Mouse (Mus musculus): ENCODE measurements around the gene Zgpat. TPM values are rescaled to one million over a fixed set of nuclear protein-coding genes. Genes with fewer than 3 reads are reported as not detected.

The Zgpat gene
- polyA plus RNA-seq (2015; fragmentation: Nextera tagmentation; extraction: Ambion mirVana) = 48.8 and 50.5 TPM in 2 replicates

DNA sequence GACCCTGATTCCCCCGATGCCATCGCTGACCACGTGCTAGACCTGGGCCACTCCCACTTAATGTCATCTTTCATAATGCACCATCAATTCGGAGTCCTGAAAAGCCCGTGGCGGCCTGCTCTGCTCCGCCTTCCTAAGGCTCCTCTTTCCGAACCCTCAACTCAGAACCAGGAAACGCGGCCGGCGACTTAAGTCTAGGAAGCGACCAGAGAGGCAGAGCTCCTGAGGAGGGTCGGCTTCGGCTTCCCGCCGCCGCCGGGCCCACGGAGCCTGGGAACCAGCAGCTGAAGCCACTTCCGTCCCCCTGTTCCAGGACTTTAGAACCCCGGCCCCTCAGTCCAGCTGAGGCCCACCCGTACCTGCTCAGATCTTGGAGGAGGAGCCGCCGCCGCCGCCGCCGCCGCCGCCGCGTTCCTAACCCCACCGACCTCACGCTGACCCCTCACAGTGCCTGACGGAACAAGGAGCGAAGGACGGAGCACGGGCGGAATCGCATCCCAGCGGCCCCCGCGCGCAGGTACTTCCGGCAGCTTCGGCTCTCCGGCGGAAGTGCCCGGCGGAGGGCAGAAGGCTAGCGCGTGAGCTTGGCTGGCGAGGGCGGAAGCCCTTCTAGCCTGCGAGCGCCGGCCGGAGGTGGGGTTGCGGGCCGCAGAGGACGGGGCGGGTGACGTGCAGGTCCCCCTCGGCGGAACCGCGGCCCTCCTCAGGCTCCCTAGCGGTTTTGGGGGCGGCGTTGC lies at the start of gene Zgpat, which contains the start of gene Arfrp1:
Gene Zgpat, plus strand, starts transcription at position 69 of the 737 bp plus-strand sequence.
Gene Arfrp1, minus strand, starts transcription at position 545 of the 737 bp plus-strand sequence.
- Histone ChIP-seq H3K36me3 (ENCODE audit: insufficient read depth, low read length) (peaks cover 24% of the 10 kb centered on the region), H3K9me3 (ENCODE audit: low read length) (no peaks in the 10 kb centered on the region)

DNA sequence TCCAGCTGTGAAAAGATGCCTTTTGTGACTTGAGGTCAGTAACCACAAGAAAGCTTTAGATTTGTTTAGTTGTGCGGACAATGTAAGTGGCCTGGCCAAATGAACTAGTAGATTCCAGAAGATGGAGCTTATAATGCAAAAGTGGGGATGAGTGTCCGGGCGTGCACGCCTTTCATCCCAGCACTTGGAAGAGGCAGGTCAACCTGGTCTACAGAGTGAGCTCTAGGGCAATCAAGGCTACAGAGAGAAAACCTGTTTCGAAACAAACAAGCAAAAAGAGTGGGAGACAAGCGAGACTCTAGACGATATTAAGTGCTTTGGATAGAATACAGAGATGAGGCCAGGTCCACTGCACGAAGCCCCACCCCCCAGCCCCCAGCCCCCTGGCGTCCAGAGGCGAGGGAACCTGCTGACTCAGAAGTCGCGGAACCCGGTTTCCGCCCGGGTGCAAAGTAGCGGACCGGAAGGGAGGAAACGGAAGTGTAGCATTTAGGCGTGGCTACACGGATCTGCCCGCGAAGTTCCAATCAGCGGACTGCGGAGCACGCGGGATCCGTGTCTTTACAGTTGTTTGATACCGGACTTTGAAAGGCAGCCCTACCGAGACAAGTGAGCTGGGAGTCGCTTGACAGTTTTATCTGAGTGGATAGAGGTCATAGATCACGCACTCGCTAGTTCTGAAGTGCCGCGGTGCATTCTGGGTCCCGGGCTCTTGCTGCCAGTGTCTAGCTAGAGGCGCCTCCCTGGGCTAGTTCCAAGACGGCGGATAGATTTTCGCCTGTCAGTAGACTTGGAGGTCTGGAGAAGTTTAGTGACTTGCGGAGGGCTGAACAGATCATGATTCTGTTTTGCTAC lies 45.3 kb upstream of the Zgpat start, which contains the start of gene Rtel1:
Gene Rtel1, plus strand, starts transcription at position 492 of the 855 bp plus-strand sequence.
- ATAC-seq (ENCODE audit: low FRiP score, low TSS enrichment) = peak; percentile 90
- Histone ChIP-seq H3K36me3 (ENCODE audit: insufficient read depth, low read length) (peaks cover 17% of the 10 kb centered on the region), H3K27me3 (ENCODE audit: insufficient read depth, low read length) (peaks cover 8% of the 10 kb centered on the region), H3K4me1 (ENCODE audit: insufficient read depth, low read length) (peaks cover 9% of the 10 kb centered on the region), H3K4me2 (replicated peaks; ENCODE audit: low read depth, low read length) (peak within 1 kb of the TSS; percentile 80), H3K4me3 (ENCODE audit: low read length) (peak within 1 kb of the TSS; percentile 66), H3K9me3 (ENCODE audit: low read length) (no peaks in the 10 kb centered on the region), H3K27ac (ENCODE audit: low read length) (peak within 1 kb of the TSS; percentile 60), H3K9ac (replicated peaks; ENCODE audit: low read length) (peak within 1 kb of the TSS; percentile 68)
- WGBS = 7% methylated on average over 40 of the region's 40 CpGs

More for the DNA sequence above, at the start of gene Zgpat, which contains the start of gene Arfrp1:
- Histone ChIP-seq H3K4me1 (ENCODE audit: insufficient read depth, low read length) (peaks cover 33% of the 10 kb centered on the region), H3K4me2 (replicated peaks; ENCODE audit: low read depth, low read length) (peak within 1 kb of the TSS; percentile 91), H3K9ac (replicated peaks; ENCODE audit: low read length) (peak within 1 kb of the TSS; percentile 80), H3K27me3 (ENCODE audit: insufficient read depth, low read length) (no peaks in the 10 kb centered on the region), H3K4me3 (ENCODE audit: low read length) (peak within 1 kb of the TSS; percentile 64), H3K27ac (ENCODE audit: low read length) (peak within 1 kb of the TSS; percentile 94)
- WGBS = under 1% methylated on average over 71 of the region's 71 CpGs
- peak; percentile 93 for ATAC-seq (ENCODE audit: low FRiP score, low TSS enrichment)

DNA sequence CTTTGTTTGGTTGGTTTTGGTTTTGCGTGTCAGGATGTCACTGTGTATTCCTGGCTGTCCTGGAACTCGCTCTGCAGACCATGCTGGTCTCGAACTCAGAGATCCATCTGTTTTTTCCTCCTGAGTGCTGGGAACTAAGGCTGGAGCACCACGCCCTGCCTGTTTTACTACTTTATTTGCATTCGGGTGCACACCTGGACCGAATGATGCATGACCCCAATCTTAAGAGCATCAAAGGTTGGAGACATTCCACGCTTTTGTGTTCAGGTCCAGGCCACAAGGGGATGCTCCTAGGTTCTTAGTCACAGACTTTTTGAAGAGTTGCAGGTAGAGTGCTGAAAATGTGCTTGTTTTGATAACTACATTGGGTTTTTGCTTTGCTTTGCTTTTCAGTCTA lies 44.6 kb upstream of the Zgpat start:
- Histone ChIP-seq H3K9ac (replicated peaks; ENCODE audit: low read length) (peak overlapping the region; percentile 68), H3K4me3 (ENCODE audit: low read length) (peak overlapping the region; percentile 66), H3K4me2 (replicated peaks; ENCODE audit: low read depth, low read length) (peak overlapping the region; percentile 80), H3K27ac (ENCODE audit: low read length) (peak overlapping the region; percentile 60), H3K27me3 (ENCODE audit: insufficient read depth, low read length) (peaks cover 2% of the 10 kb centered on the region), H3K4me1 (ENCODE audit: insufficient read depth, low read length) (peaks cover 9% of the 10 kb centered on the region), H3K36me3 (ENCODE audit: insufficient read depth, low read length) (peaks cover 23% of the 10 kb centered on the region), H3K9me3 (ENCODE audit: low read length) (no peaks in the 10 kb centered on the region)
- 12% methylated on average over 7 of the region's 7 CpGs for WGBS
- 0 out of 2 replicates have a peak, but pooled peaks have one; percentile 5 for ATAC-seq (ENCODE audit: low FRiP score, low TSS enrichment)

DNA sequence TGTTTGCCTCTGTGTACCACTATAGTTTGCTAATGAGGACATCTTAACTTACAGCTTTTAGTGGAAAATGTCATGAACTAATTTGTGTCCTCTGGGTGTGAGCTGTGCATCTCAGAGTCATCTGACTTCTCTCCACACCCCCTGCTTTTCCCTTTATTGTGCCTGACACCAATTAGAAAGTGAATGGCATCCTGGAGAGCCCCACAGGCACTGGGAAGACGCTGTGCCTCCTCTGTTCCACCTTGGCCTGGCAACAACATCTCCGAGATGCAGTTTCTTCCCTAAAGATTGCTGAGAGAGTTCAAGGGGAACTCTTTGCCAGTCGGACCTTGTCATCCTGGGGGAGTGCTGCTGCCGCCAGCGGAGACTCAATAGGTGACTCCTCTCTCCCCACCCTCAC lies 42.6 kb upstream of the Zgpat start:
- ATAC-seq (ENCODE audit: low FRiP score, low TSS enrichment) = no peak
- H3K36me3 ChIP-seq (ENCODE audit: insufficient read depth, low read length) = peaks cover 33% of the 10 kb centered on the region
- WGBS = 71% methylated on average over 5 of the region's 5 CpGs

DNA sequence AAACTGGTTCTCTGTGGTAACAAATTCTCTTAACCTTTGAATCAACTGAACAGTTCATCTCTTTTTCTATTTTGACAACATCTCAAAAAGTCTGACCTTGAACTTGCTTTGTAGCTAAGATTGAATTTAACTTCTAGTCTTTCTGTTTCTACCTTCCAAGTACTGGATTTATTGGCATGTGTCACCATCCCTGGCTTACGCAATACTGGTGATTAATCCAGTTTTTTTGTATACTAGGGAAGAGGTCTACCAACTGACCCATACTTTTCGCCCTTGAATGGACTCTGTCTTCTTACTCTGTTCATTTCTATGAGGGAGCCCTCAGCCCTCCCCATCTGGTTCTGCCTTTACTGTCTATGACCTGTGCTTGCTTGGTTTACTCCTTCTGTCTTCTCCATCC lies 38.6 kb upstream of the Zgpat start:
- H3K36me3 ChIP-seq (ENCODE audit: insufficient read depth, low read length) = peaks cover 56% of the 10 kb centered on the region

More for the DNA sequence above, 42.6 kb upstream of the Zgpat start:
- Histone ChIP-seq H3K9me3 (ENCODE audit: low read length) (no peaks in the 10 kb centered on the region), H3K9ac (replicated peaks; ENCODE audit: low read length) (no peak overlapping the region), H3K4me3 (ENCODE audit: low read length) (no peak overlapping the region), H3K4me1 (ENCODE audit: insufficient read depth, low read length) (peaks cover 9% of the 10 kb centered on the region), H3K27me3 (ENCODE audit: insufficient read depth, low read length) (no peaks in the 10 kb centered on the region), H3K27ac (ENCODE audit: low read length) (no peak overlapping the region), H3K4me2 (replicated peaks; ENCODE audit: low read depth, low read length) (no peak overlapping the region)

DNA sequence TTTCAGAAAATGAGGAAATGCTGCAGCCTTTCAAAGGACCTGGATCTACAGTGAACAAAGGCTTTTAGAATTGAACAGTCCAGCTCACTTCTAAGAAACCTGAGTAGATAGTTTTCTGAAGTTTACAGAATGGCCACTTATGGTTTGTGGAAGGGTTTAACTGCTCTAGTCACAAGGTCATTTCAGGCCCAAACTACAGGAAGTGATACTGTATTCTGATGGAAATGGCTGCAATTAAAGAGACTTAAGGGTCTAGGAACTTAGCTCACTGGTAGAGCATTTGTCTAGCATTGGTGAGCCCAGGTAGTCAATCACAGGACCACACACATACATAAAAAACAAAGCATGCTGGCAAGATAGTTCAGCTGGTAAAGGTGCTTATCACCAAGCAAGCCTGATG lies 32.2 kb upstream of the Zgpat start:
- ATAC-seq (ENCODE audit: low FRiP score, low TSS enrichment) = no peak
- Histone ChIP-seq H3K9ac (replicated peaks; ENCODE audit: low read length) (no peak overlapping the region), H3K27me3 (ENCODE audit: insufficient read depth, low read length) (no peaks in the 10 kb centered on the region), H3K4me2 (replicated peaks; ENCODE audit: low read depth, low read length) (no peak overlapping the region), H3K9me3 (ENCODE audit: low read length) (no peaks in the 10 kb centered on the region), H3K4me3 (ENCODE audit: low read length) (no peak overlapping the region), H3K36me3 (ENCODE audit: insufficient read depth, low read length) (peaks cover 56% of the 10 kb centered on the region), H3K27ac (ENCODE audit: low read length) (no peak overlapping the region), H3K4me1 (ENCODE audit: insufficient read depth, low read length) (no peaks in the 10 kb centered on the region)

More for the DNA sequence above, 38.6 kb upstream of the Zgpat start:
- no peak overlapping the region for H3K9ac ChIP-seq (replicated peaks; ENCODE audit: low read length)
- H3K9me3 ChIP-seq (ENCODE audit: low read length) = no peaks in the 10 kb centered on the region
- no peak overlapping the region for H3K27ac ChIP-seq (ENCODE audit: low read length)
- no peak overlapping the region for H3K4me3 ChIP-seq (ENCODE audit: low read length)
- H3K4me1 ChIP-seq (ENCODE audit: insufficient read depth, low read length) = no peaks in the 10 kb centered on the region
- H3K27me3 ChIP-seq (ENCODE audit: insufficient read depth, low read length) = no peaks in the 10 kb centered on the region
- ATAC-seq (ENCODE audit: low FRiP score, low TSS enrichment) = no peak
- no peak overlapping the region for H3K4me2 ChIP-seq (replicated peaks; ENCODE audit: low read depth, low read length)
- 96% methylated on average over 2 of the region's 2 CpGs for WGBS

DNA sequence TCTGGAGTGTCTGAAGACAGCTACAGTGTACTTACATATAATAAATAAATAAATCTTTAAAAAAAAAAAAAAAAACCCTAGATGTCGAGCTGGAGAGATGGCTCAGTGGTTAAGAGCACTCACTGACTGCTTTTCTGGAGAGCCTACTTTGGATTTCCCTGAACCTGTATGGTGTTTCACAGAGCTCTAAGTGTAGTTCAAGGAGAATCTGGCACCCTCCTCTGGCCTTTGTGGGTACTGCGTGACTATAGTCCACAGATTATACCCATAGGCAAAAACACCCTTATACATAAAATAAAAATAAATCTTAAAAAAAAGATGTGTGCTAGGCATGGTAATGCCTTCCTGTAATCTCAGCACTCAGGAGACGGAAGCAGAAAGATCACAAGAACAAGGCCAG lies 30.7 kb upstream of the Zgpat start:
- H3K9ac ChIP-seq (replicated peaks; ENCODE audit: low read length) = no peak overlapping the region
- H3K4me3 ChIP-seq (ENCODE audit: low read length) = no peak overlapping the region
- WGBS = 61% methylated on average over 3 of the region's 3 CpGs
- no peaks in the 10 kb centered on the region for H3K27me3 ChIP-seq (ENCODE audit: insufficient read depth, low read length)
- H3K4me2 ChIP-seq (replicated peaks; ENCODE audit: low read depth, low read length) = no peak overlapping the region
- H3K36me3 ChIP-seq (ENCODE audit: insufficient read depth, low read length) = peaks cover 50% of the 10 kb centered on the region
- no peaks in the 10 kb centered on the region for H3K9me3 ChIP-seq (ENCODE audit: low read length)
- H3K4me1 ChIP-seq (ENCODE audit: insufficient read depth, low read length) = no peaks in the 10 kb centered on the region
- H3K27ac ChIP-seq (ENCODE audit: low read length) = no peak overlapping the region
- 0 out of 2 replicates have a peak, but pooled peaks have one; percentile 57 for ATAC-seq (ENCODE audit: low FRiP score, low TSS enrichment)

DNA sequence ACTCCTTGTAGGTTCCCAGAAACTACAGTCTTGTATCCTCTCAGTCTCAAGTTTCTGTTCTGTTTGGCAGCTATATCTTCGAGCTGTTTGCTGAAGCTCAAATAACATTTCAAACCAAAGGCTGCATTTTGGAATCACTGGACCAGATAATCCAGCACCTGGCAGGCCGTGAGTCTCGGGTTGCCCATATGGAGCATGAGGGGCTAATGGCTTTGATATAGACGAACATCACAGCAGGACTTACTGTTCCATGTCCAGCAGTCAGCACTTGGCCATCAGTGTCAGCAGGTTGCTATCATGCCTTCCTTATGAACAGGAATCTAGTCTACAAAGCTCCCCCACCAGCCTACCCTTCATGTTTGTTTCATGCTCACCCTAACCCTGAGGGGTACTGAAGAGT lies 24.3 kb upstream of the Zgpat start:
- H3K9me3 ChIP-seq (ENCODE audit: low read length) = no peaks in the 10 kb centered on the region
- no peak overlapping the region; the same call in 1 of the 2 replicates for H3K27ac ChIP-seq (ENCODE audit: low read length)
- H3K4me1 ChIP-seq (ENCODE audit: insufficient read depth, low read length) = no peaks in the 10 kb centered on the region
- no peak overlapping the region for H3K9ac ChIP-seq (replicated peaks; ENCODE audit: low read length)
- no peaks in the 10 kb centered on the region for H3K27me3 ChIP-seq (ENCODE audit: insufficient read depth, low read length)
- ATAC-seq (ENCODE audit: low FRiP score, low TSS enrichment) = no peak
- 47% methylated on average over 4 of the region's 4 CpGs for WGBS
- H3K36me3 ChIP-seq (ENCODE audit: insufficient read depth, low read length) = peaks cover 43% of the 10 kb centered on the region
- no peak overlapping the region for H3K4me2 ChIP-seq (replicated peaks; ENCODE audit: low read depth, low read length)
- no peak overlapping the region for H3K4me3 ChIP-seq (ENCODE audit: low read length)

DNA sequence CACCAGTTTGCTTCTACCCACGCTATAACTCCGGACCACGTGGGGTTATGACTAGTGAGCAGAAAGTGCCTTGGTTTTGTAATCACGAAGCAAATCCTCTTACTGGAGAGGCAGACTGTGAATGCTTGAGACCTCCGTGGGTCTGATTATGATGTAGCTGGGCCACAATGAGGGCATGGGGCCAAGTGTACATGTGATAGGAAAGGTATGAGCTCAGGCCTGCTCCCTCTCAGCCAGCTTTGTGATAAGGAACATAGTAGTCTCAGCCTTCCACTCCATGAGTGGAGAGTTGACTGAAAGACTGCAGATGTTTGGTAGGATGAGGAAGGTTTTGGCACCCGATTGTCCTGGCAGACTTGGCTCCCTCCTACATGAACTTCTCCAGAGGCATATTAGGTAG lies 22.0 kb upstream of the Zgpat start:
- 94% methylated on average over 6 of the region's 6 CpGs for WGBS
- Histone ChIP-seq H3K36me3 (ENCODE audit: insufficient read depth, low read length) (peaks cover 35% of the 10 kb centered on the region), H3K27me3 (ENCODE audit: insufficient read depth, low read length) (no peaks in the 10 kb centered on the region), H3K9ac (replicated peaks; ENCODE audit: low read length) (no peak overlapping the region), H3K27ac (ENCODE audit: low read length) (no peak overlapping the region), H3K4me3 (ENCODE audit: low read length) (no peak overlapping the region), H3K9me3 (ENCODE audit: low read length) (no peaks in the 10 kb centered on the region), H3K4me1 (ENCODE audit: insufficient read depth, low read length) (no peaks in the 10 kb centered on the region), H3K4me2 (replicated peaks; ENCODE audit: low read depth, low read length) (no peak overlapping the region)
- ATAC-seq (ENCODE audit: low FRiP score, low TSS enrichment) = no peak

Measured in kidney, embryonic 16.5 days (tissue).